Mouse (Mus musculus): ENCODE results near the gene Ltbr.

DNA sequence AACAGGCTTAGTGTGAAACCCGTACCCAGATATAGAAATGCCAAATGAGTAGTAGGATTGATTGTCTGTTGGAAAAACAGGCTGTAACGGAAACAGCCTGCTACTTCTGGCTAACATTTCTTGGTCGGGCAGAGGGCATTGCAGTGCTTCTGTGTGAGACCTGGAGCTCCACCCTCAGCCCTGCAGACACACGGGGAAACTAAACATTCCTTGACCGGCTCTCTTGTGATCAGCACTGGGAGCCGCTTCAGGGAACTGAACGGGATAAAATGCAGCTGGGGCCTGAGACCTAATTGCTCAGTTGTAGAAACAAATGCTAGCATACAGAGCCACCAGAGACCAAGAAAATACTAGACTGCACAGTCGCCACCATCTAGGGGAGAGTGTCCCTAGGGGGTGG lies 42.6 kb upstream of the Ltbr start:
- TF ChIP-seq ZNF384 (IDR thresholded peaks at IDR 0.05; ENCODE audit: low read depth, low read length) (no peak), MAFK (IDR thresholded peaks at IDR 0.05; ENCODE audit: insufficient read depth, low read depth, low read length) (no peak), CHD2 (IDR thresholded peaks at IDR 0.05; ENCODE audit: low read depth, low read length) (no peak), ZC3H11A (IDR thresholded peaks at IDR 0.05; ENCODE audit: borderline replicate concordance, low read depth, low read length) (no peak), HCFC1 (IDR thresholded peaks at IDR 0.05; ENCODE audit: borderline replicate concordance, insufficient read depth, low read length) (no peak)

Data from ES-E14 (cell line).